Mouse (Mus musculus): ENCODE results near the gene Dcst2. TPM values are rescaled to one million over a fixed set of nuclear protein-coding genes. Genes with fewer than 3 reads are reported as not detected.

Dcst2 gene
- polyA plus RNA-seq, 1 experiment from 2014 or later, result 0.07 TPM

DNA sequence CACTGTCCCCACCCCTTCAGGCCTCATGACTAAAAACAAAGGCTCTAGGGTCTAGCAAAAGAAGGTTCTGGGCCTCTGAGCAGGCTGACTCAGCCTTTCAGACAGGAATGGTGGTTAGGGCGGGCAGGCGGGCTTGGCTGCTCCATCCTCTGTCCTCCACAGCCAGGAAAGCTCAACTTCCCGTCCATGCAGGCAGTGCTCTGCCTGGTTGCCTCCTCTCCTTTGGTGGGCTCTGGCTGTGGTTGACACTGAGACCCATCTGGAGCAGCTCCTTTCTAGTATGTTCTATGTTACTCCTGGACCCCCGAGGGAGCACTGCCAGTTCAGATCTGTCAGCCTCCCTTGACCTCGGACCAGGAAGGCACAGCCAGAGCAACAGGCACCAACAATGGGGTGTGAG, 40.9 kb downstream of the Dcst2 start, which contains the start of gene Lenep:
Gene Lenep, minus strand, starts transcription at position 101 of the 400 bp plus-strand sequence.
- Histone ChIP-seq H3K9me3 (replicated peaks; ENCODE audit: control insufficient read depth, low read length) (no peaks in the 10 kb centered on the region), H3K4me3 (ENCODE audit: low read depth, low read length) (no peak within 1 kb of the TSS), H3K36me3 (ENCODE audit: control insufficient read depth, insufficient read depth, low read length) (peaks cover 12% of the 10 kb centered on the region), H3K4me1 (ENCODE audit: control insufficient read depth, insufficient read depth, low read length) (no peaks in the 10 kb centered on the region), H3K27ac (ENCODE audit: low read depth, low read length) (no peak within 1 kb of the TSS), H3K9ac (ENCODE audit: low read depth, low read length) (no peak within 1 kb of the TSS), H3K27me3 (ENCODE audit: control insufficient read depth, insufficient read depth, low read length) (no peaks in the 10 kb centered on the region), H3K4me2 (no peak within 1 kb of the TSS)
- ATAC-seq (replicated peaks; ENCODE audit: insufficient number of reproducible peaks, low FRiP score, low TSS enrichment), result no peak
- 75% methylated on average over 5 of the region's 5 CpGs for WGBS (ENCODE audit: insufficient replicate concordance)

- Histone ChIP-seq H3K4me1 (ENCODE audit: control insufficient read depth, insufficient read depth, low read length) (peaks cover 6% of the 10 kb centered on the region), H3K4me3 (ENCODE audit: low read depth, low read length) (no peak overlapping the region), H3K36me3 (ENCODE audit: control insufficient read depth, insufficient read depth, low read length) (peaks cover 10% of the 10 kb centered on the region), H3K27me3 (ENCODE audit: control insufficient read depth, insufficient read depth, low read length) (no peaks in the 10 kb centered on the region), H3K27ac (ENCODE audit: low read depth, low read length) (no peak overlapping the region), H3K4me2 (no peak overlapping the region), H3K9ac (ENCODE audit: low read depth, low read length) (no peak overlapping the region), H3K9me3 (replicated peaks; ENCODE audit: control insufficient read depth, low read length) (no peaks in the 10 kb centered on the region)
- no peak for ATAC-seq (replicated peaks; ENCODE audit: insufficient number of reproducible peaks, low FRiP score, low TSS enrichment)
- 87% methylated on average over 6 of the region's 6 CpGs for WGBS (ENCODE audit: insufficient replicate concordance)
Observed at GRCm38 (mm10) chr3:89406887-89407286, 45.1 kb downstream of the Dcst2 start.

GRCm38 (mm10) chr3:89408448-89408847, 46.7 kb downstream of the Dcst2 start:
- Histone ChIP-seq H3K27ac (ENCODE audit: low read depth, low read length) (no peak overlapping the region), H3K4me1 (ENCODE audit: control insufficient read depth, insufficient read depth, low read length) (peaks cover 6% of the 10 kb centered on the region), H3K9me3 (replicated peaks; ENCODE audit: control insufficient read depth, low read length) (no peaks in the 10 kb centered on the region), H3K4me2 (peak overlapping the region; percentile 16; the same call in 1 of the 2 replicates), H3K36me3 (ENCODE audit: control insufficient read depth, insufficient read depth, low read length) (peaks cover 7% of the 10 kb centered on the region), H3K9ac (ENCODE audit: low read depth, low read length) (no peak overlapping the region), H3K27me3 (ENCODE audit: control insufficient read depth, insufficient read depth, low read length) (no peaks in the 10 kb centered on the region), H3K4me3 (ENCODE audit: low read depth, low read length) (no peak overlapping the region)
- no peak for ATAC-seq (replicated peaks; ENCODE audit: insufficient number of reproducible peaks, low FRiP score, low TSS enrichment)
- WGBS (ENCODE audit: insufficient replicate concordance), result 57% methylated on average over 16 of the region's 16 CpGs

- no peak overlapping the region for H3K27ac ChIP-seq (ENCODE audit: low read depth, low read length)
- peaks cover 9% of the 10 kb centered on the region for H3K36me3 ChIP-seq (ENCODE audit: control insufficient read depth, insufficient read depth, low read length)
- no peak overlapping the region for H3K9ac ChIP-seq (ENCODE audit: low read depth, low read length)
Observed at GRCm38 (mm10) chr3:89409701-89410100, 47.9 kb downstream of the Dcst2 start.

GRCm38 (mm10) chr3:89410864-89411263, 49.1 kb downstream of the Dcst2 start:
- H3K9ac ChIP-seq (ENCODE audit: low read depth, low read length), result peak overlapping the region; percentile 77
- no peak overlapping the region for H3K27ac ChIP-seq (ENCODE audit: low read depth, low read length)
- peak overlapping the region; percentile 67 for H3K4me2 ChIP-seq
- peaks cover 6% of the 10 kb centered on the region for H3K4me1 ChIP-seq (ENCODE audit: control insufficient read depth, insufficient read depth, low read length)
- H3K27me3 ChIP-seq (ENCODE audit: control insufficient read depth, insufficient read depth, low read length), result no peaks in the 10 kb centered on the region
- WGBS (ENCODE audit: insufficient replicate concordance), result 79% methylated on average over 10 of the region's 10 CpGs
- no peaks in the 10 kb centered on the region for H3K9me3 ChIP-seq (replicated peaks; ENCODE audit: control insufficient read depth, low read length)
- H3K4me3 ChIP-seq (ENCODE audit: low read depth, low read length), result peak overlapping the region; percentile 67
- no peak for ATAC-seq (replicated peaks; ENCODE audit: insufficient number of reproducible peaks, low FRiP score, low TSS enrichment)
- peaks cover 17% of the 10 kb centered on the region for H3K36me3 ChIP-seq (ENCODE audit: control insufficient read depth, insufficient read depth, low read length)

More at GRCm38 (mm10) chr3:89409701-89410100, 47.9 kb downstream of the Dcst2 start:
- WGBS (ENCODE audit: insufficient replicate concordance), result 87% methylated on average over 3 of the region's 3 CpGs
- Histone ChIP-seq H3K4me2 (no peak overlapping the region), H3K9me3 (replicated peaks; ENCODE audit: control insufficient read depth, low read length) (no peaks in the 10 kb centered on the region), H3K4me3 (ENCODE audit: low read depth, low read length) (no peak overlapping the region), H3K4me1 (ENCODE audit: control insufficient read depth, insufficient read depth, low read length) (peaks cover 6% of the 10 kb centered on the region), H3K27me3 (ENCODE audit: control insufficient read depth, insufficient read depth, low read length) (no peaks in the 10 kb centered on the region)
- no peak for ATAC-seq (replicated peaks; ENCODE audit: insufficient number of reproducible peaks, low FRiP score, low TSS enrichment)

- peak within 1 kb of the TSS; percentile 77 for H3K9ac ChIP-seq (ENCODE audit: low read depth, low read length)
- 6% methylated on average over 28 of the region's 28 CpGs for WGBS (ENCODE audit: insufficient replicate concordance)
- H3K36me3 ChIP-seq (ENCODE audit: control insufficient read depth, insufficient read depth, low read length), result peaks cover 22% of the 10 kb centered on the region
Observed at GRCm38 (mm10) chr3:89411490-89412393, 50.0 kb downstream of the Dcst2 start, which contains the start of gene Flad1. Gene Flad1, minus strand, starts transcription at chr3:89411870.

DNA sequence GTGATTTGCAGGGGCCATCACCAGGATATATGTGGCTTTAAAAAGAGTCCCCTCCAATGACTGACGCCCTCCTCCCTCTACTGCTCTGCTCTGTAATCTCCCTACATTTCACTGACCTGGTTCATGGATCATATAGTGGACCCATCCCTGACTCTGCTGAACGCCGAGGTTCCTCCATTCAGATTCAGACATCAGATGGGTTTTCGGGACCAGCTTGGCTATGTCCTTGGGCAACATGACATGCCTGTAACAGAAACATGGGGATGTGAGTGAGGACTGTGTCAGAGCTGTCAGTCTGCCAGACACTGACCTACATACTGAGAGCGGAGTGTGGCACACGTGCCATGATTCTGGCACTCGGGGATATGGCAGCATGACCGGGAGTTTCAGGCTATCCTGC, 54.4 kb downstream of the Dcst2 start:
- no peak for ATAC-seq (replicated peaks; ENCODE audit: insufficient number of reproducible peaks, low FRiP score, low TSS enrichment)
- WGBS (ENCODE audit: insufficient replicate concordance), result 95% methylated on average over 8 of the region's 8 CpGs
- Histone ChIP-seq H3K27me3 (ENCODE audit: control insufficient read depth, insufficient read depth, low read length) (no peaks in the 10 kb centered on the region), H3K9me3 (replicated peaks; ENCODE audit: control insufficient read depth, low read length) (no peaks in the 10 kb centered on the region), H3K4me3 (ENCODE audit: low read depth, low read length) (no peak overlapping the region), H3K4me1 (ENCODE audit: control insufficient read depth, insufficient read depth, low read length) (peaks cover 8% of the 10 kb centered on the region), H3K27ac (ENCODE audit: low read depth, low read length) (no peak overlapping the region), H3K4me2 (no peak overlapping the region), H3K36me3 (ENCODE audit: control insufficient read depth, insufficient read depth, low read length) (peaks cover 20% of the 10 kb centered on the region), H3K9ac (ENCODE audit: low read depth, low read length) (no peak overlapping the region)

More at GRCm38 (mm10) chr3:89411490-89412393, 50.0 kb downstream of the Dcst2 start, which contains the start of gene Flad1:
- H3K27me3 ChIP-seq (ENCODE audit: control insufficient read depth, insufficient read depth, low read length), result no peaks in the 10 kb centered on the region
- H3K4me2 ChIP-seq, result peak within 1 kb of the TSS; percentile 67
- peak within 1 kb of the TSS; percentile 6; the same call in 1 of the 2 replicates for H3K27ac ChIP-seq (ENCODE audit: low read depth, low read length)
- peak within 1 kb of the TSS; percentile 67 for H3K4me3 ChIP-seq (ENCODE audit: low read depth, low read length)
- H3K4me1 ChIP-seq (ENCODE audit: control insufficient read depth, insufficient read depth, low read length), result peaks cover 6% of the 10 kb centered on the region
- H3K9me3 ChIP-seq (replicated peaks; ENCODE audit: control insufficient read depth, low read length), result no peaks in the 10 kb centered on the region
- ATAC-seq (replicated peaks; ENCODE audit: insufficient number of reproducible peaks, low FRiP score, low TSS enrichment), result peak; percentile 98

GRCm38 (mm10) chr3:89417131-89417530, 55.4 kb downstream of the Dcst2 start:
- H3K9ac ChIP-seq (ENCODE audit: low read depth, low read length), result peak overlapping the region; percentile 87
- peak overlapping the region; percentile 90 for H3K4me2 ChIP-seq
- peak overlapping the region; percentile 47; the same call in 1 of the 2 replicates for H3K27ac ChIP-seq (ENCODE audit: low read depth, low read length)
- no peaks in the 10 kb centered on the region for H3K9me3 ChIP-seq (replicated peaks; ENCODE audit: control insufficient read depth, low read length)
- H3K4me3 ChIP-seq (ENCODE audit: low read depth, low read length), result peak overlapping the region; percentile 53
- no peak for ATAC-seq (replicated peaks; ENCODE audit: insufficient number of reproducible peaks, low FRiP score, low TSS enrichment)
- H3K36me3 ChIP-seq (ENCODE audit: control insufficient read depth, insufficient read depth, low read length), result peaks cover 20% of the 10 kb centered on the region
- H3K4me1 ChIP-seq (ENCODE audit: control insufficient read depth, insufficient read depth, low read length), result peaks cover 17% of the 10 kb centered on the region
- 24% methylated on average over 2 of the region's 2 CpGs for WGBS (ENCODE audit: insufficient replicate concordance)
- H3K27me3 ChIP-seq (ENCODE audit: control insufficient read depth, insufficient read depth, low read length), result no peaks in the 10 kb centered on the region
